Mouse (Mus musculus) lung, postnatal 25 days (tissue): ENCODE results near the gene Baiap2.

Experiments used
- DNase-seq: peaks from one replicate; pipeline ENCODE4 v3.0.0; 2022; ENCODE audit warnings: low spot score

Gene Baiap2

GRCm38 (mm10) chr11:120012702-120013101, 70.1 kb downstream of the Baiap2 start:
- DNase-seq, result no peak

- DNase-seq, result peak; percentile 82
Observed at GRCm38 (mm10) chr11:120013174-120013711, 70.7 kb downstream of the Baiap2 start.

GRCm38 (mm10) chr11:120014758-120015157, 72.2 kb downstream of the Baiap2 start:
- DNase-seq, result no peak

- no peak for DNase-seq
Observed at GRCm38 (mm10) chr11:120017011-120017410, 74.4 kb downstream of the Baiap2 start.

GRCm38 (mm10) chr11:120019542-120020440, 77.2 kb downstream of the Baiap2 start:
- no peak for DNase-seq

GRCm38 (mm10) chr11:120021367-120021766, 78.8 kb downstream of the Baiap2 start:
- DNase-seq, result no peak

- DNase-seq, result no peak
Observed at GRCm38 (mm10) chr11:120022216-120022615, 79.7 kb downstream of the Baiap2 start.

- DNase-seq, result no peak
Observed at GRCm38 (mm10) chr11:120022841-120023240, 80.3 kb downstream of the Baiap2 start.

GRCm38 (mm10) chr11:120026941-120027340, 84.4 kb downstream of the Baiap2 start:
- DNase-seq, result no peak

GRCm38 (mm10) chr11:120028319-120029092, 85.9 kb downstream of the Baiap2 start:
- no peak for DNase-seq

GRCm38 (mm10) chr11:120029431-120030144, 87.0 kb downstream of the Baiap2 start:
- DNase-seq, result no peak

- peak; percentile 51 for DNase-seq
Observed at GRCm38 (mm10) chr11:120030145-120030901, 87.8 kb downstream of the Baiap2 start.

- DNase-seq, result no peak
Observed at GRCm38 (mm10) chr11:120032052-120032451, 89.5 kb downstream of the Baiap2 start.

- no peak for DNase-seq
Observed at GRCm38 (mm10) chr11:120033473-120033872, 90.9 kb downstream of the Baiap2 start.

- no peak for DNase-seq
Observed at GRCm38 (mm10) chr11:120034306-120034705, 91.7 kb downstream of the Baiap2 start.

- peak; percentile 49 for DNase-seq
Observed at GRCm38 (mm10) chr11:120034762-120035161, 92.2 kb downstream of the Baiap2 start.

- peak; percentile 78 for DNase-seq
Observed at GRCm38 (mm10) chr11:120039581-120039980, 97.0 kb downstream of the Baiap2 start.

- DNase-seq, result peak; percentile 50
Observed at GRCm38 (mm10) chr11:120040440-120040839, 97.9 kb downstream of the Baiap2 start.

- DNase-seq, result peak; percentile 93
Observed at GRCm38 (mm10) chr11:120041191-120042123, 98.9 kb downstream of the Baiap2 start.
